Mouse (Mus musculus) urinary bladder, postnatal 4 days (tissue): ENCODE measurements around the gene Tekt2.

Experiments
- DNase-seq, 2 experiments: peaks; one replicate each; pipeline ENCODE4 v3.0.0; 2021 to 2022; ENCODE audit warnings: low spot score in 2 of 2

Gene Tekt2

DNA sequence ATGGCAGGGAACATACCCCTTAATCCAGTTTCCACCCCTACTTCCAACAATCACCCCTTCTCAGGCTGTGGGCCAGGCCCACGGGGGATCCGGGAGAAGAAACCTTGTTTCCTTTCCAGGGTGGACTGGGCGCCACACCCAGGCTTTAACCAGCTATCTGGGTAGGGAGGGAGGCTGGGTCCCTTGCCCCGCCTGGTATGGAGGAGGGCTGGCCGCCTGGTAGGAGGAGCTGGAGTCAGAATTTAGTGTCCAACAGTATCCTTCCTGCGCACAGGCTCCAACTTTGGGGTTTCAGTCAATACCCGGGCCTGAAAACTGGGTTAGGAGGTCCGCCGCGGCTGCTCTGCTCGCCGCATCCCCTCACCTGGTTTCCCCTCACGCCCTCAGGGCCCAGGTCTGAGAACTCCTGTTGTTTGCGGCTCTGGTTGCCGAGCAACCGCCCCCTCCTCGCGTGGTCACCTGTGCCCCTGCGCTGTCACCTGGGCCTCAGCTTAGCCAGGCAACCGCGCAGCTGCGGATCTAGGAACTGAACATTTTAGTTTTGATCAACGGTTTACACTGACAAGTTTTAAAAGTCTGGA lies at the start of gene Tekt2:
Gene Tekt2 (minus strand): TSS at position 408 of the 581 bp plus-strand sequence.
- peak in 1 of 2 experiments; percentile 59 for DNase-seq

DNA sequence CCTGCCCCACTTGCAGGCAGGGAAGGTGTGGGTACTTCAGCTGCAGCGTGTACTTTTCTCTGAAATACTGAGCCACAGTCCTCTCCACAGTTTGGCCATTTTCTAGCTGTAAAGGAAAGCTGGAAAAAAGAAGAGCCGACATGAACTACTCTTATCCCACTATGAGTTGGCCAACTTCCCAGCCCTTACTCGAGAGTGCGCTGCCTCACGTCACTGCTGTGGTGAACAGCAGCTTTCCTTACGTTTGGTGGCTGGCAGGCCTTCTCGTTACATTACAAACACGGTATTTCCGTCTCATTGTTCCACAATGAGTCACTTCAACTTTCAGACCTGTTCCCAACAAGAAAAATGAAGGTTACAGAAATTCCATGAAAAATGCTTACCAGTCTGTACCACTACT lies 46.0 kb upstream of the Tekt2 start:
- no peak for DNase-seq

DNA sequence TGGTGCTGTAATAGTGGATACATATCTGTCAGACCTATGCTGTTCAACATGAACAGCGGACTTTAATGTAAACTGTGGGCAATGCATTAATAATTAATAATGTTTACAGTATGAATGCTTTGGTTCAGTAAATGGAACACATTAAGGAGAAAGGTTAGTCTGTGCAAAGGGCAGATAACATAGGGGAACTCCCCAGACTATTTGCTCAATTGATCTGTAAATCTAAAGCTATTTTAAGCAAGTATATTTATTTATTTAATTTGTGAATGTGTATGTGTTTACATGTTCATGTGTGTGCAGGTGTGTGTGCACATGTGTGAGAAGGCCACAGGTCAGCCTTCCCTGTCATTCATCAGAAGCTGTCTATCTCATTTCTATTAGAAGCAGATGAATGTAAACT lies 34.6 kb upstream of the Tekt2 start:
- DNase-seq, result no peak

DNA sequence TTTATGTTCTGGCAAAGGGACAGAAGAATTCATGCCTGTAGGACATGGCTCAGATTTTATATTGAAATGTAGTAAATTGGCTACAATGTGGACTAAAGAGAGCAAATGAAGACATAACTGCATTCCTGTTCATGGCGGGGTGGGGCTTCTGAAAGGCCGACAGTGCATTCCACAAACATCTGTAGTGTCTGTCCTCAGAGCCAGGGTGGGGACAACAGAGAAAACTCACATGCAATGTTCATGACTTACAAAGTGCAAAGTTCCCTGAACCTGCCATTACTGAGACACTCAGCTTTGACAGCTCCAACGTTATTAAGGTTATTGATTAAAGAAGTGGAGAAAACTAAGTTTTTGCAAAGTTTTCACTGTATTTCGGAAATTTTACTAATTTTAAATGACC lies 18.0 kb upstream of the Tekt2 start:
- DNase-seq, result no peak

DNA sequence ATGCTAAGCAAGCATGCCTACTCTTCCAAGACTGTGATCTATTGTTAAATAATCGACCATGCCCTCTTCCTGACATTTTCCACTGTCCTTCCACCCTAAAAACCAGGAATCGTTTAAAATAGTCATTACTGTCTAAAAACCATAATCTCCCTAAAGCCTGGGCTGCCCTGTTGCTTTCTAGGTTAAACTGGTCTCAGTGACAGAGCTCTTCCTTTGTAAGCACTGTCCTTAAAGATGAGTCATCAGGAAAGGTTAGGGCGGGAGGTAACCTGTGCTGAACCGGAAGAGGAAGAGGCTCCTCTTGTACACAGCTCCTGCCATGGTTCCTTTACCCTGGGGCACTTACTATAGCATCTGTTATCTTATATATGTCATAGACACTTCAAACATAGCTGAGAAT lies 14.0 kb upstream of the Tekt2 start:
- DNase-seq, result no peak

DNA sequence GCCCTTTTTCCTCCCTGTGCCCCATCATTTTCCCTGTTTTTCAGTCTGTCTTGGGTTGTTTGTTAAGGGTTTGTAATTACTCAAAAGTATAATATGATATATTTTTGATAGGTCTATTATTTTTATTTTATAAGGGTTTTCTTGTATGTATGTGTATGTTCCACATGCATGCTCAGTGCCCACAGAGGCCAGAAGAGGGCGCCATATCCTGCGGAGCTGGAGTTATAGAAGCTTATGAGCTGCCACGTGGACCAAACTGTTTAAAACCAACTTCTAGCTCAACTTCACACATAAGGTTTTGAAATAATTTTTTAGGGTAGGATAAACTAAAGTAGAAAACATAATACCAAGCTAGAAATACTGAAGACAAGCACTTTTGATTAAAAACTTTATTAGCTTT lies 6.9 kb upstream of the Tekt2 start:
- no peak for DNase-seq

DNA sequence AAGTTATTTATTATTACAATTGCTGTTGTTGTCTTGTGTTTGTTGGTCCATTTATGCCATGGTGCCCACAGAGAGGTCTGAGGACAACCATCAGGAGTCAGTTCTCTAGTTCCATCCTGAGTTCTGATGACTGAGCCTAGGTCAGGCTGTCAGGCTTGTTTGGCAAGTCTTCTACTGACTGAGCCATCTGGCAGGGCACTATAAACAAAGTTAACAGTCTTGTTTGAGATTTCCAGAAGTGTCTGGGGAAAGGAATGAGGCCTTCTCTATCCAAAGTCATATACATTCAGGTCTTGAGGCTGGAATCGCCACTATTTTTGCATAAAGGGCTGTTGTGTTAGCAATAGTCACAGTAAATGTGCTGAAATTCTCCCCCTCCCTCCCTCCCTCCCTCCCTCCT lies 6.3 kb upstream of the Tekt2 start:
- no peak for DNase-seq

DNA sequence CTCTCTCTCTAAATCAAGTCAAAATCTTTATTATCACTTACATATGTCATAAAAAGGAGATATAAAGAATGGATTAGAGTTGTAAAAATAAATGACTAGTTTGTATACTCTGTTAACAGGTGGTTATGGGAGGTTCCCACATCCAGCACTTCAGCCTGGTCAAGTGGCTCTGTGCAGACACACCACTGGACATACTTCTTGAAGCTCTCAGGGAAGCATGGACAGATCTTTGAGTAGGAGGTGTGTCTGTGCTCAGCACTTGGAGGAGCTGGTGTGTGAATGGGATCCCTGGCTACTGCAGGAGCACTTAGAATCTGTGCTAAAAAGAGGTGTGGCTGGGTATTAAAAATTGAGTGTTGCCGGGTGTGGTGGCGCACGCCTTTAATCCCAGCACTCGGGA lies 4.8 kb upstream of the Tekt2 start:
- no peak for DNase-seq

DNA sequence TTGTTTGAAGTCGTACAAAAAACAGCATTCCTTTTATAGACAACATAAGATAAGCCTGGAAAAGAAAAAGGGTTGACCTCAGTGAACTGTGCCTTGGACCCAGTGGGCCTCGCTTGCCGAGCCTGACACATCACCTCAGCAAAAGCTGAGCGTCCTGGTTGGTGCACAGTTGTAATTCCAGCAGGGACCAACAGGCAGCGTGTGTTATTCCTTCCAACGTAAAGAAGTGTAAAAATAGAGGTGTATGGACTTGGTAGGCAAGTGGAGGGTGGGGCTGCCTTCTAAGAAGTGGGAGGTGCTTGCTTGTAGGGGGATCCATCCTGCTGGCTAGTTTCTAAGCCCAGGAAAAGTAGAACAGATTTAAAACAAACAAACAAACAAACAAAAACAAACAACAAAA lies 548 bp upstream of the Tekt2 start:
- DNase-seq, result no peak

DNA sequence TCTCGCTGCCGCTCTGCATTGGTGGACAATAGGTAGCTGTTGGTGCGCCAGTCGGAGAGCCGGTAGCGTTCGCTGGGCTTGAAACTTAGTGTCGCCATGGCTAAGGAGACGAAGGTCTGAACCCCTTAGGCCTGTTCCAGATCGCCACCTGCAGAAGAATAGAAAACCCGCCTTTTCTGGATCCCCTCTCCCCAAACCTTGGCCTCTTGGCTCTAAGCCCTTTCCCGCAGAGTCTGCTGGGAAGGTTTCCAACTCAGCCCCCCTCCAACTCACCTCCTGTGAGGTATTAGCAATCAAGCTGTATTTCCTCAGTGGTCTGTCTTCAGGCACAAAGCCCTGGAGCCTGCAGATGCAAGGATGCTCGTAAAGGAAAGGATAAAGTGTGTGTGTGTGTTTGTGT lies 627 bp downstream of the Tekt2 start:
- DNase-seq, result no peak

DNA sequence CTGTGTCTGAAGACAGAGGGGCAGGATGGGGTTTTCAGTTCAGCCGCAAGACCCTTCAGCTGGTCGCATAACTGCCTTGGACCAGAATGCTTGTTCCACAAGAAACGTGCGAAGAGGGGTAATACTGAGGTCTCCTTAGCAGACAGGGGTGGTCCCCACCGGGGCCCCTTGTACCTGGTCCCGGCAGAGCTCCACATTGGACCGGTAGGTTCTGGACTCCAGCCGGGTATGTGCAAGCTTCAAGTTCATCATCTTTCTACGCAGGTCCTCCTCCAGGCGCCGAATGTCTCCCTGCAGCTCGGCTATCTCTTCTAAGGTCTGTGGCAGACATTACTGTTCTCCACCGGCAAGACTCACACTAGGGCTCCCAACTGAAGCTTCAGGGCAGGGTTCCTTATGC lies 2.8 kb downstream of the Tekt2 start:
- DNase-seq, result no peak

DNA sequence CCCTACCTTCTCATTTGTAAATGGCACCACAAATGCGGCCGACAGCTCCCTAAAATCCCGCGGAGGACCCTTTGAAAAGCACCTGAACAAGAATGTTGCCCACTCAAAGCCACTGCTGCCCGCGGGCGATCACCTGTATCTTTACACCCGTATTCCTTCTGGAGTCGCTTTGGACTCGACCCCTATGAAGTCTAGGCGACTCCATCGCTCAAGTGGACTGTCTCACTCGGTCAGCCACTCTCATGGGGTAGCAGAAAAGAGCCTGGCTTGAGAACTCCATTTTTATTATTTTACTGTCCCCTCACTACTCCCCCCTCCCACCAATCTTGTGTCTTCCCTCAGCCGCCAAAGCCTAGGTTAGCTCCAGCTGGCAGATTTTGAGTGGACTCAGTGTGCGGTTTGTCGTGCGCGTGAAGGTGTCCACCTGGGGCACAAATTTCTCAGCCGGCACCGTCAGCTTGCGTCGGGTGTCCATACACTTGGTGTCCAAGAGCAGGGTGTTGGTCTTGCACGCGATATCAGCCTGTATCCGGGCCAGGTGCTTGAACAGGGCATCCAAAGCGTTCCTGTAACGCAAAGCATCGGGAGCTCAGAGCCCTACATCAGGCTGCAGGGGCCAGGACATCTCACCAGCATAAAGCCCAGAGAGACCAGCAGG lies 3.5 kb downstream of the Tekt2 start:
- DNase-seq, result no peak

DNA sequence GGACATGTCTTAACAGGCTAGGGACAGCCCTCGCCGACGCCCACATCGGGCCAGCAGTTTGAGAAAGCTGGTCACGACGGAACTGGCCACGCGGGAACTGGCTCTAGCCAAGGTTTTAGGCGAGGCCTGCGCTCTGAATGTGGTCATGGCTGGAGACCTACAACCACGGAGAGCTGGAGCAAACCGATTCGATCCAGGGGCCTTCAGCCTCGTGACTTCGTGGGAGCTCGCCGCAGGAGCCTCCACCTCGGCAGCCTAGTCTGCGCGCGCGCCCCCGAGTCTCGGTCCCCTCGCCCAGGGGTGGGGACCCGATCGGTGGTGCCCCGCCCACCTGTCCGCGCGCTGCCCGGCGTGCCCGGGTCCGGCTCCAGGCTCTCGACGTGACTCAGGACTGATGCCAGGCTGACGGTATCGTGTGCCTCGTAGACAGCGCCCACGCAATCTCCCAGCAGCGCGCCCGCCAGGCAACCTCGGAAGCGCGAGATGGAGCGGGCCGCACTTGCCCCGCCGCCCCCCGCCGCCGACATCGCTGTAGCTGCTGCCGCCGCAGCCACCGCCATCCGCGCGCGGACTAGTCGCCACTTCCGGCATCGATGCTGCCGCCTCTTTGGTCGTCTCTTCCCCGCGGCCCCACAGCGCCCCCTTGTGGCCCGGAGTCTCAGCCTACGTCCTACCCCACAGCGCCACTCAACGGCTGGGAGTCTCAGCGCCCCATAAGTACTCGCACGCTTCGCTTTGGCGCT lies 4.2 kb downstream of the Tekt2 start, which contains the start of gene Adprhl2:
Gene Adprhl2 (minus strand): TSS at position 593 of the 743 bp plus-strand sequence.
- peak; percentile 97 to 100 for DNase-seq

DNA sequence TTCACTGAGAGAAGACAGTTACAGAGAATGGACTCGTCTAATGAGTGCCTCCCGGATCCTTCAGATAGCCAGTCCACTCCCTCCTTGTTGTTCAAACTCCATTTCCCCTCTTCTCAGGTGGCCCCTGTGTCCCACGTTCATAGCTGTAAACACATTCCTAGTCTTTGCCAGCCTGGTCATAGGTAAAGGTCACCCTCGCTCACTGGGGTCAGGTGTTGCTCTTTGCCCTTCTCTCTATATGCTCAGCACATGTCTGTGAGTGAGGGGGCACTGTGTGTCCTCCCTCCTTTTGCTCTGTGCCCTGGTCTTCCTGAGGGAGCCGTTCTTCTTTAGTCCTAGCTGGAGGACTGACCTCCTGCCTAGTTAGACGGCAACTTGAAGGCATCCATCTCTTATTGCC lies 5.7 kb downstream of the Tekt2 start:
- DNase-seq, result no peak

DNA sequence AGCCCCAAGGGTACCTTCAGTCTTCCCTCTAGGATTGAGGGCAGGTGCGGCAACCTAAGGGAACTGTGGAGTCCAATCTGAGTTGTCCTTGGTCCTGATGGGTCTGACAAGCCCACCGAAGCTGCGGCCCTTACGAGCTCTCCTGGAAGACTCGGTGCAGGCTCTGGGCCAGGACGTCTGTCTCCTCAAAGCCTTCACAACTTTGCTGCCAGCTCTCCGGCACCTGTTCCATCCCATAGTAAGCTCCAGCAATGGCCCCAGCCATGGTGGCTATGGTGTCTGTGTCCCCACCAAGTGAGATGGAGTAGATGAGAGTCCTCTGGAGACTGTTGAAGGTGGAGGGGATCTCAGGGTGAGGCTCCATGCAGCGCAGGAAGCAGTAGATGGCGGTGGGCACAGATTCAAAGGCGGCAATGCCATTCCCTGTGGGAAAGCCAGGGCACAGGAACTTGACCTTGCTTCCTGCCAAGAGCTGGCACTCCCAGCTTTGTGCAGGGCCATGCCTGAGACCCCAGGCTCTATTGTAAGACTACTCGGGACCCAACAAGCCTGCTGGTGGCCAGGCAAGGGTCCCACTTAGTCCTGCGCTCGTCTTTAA lies 8.9 kb downstream of the Tekt2 start:
- no peak for DNase-seq

DNA sequence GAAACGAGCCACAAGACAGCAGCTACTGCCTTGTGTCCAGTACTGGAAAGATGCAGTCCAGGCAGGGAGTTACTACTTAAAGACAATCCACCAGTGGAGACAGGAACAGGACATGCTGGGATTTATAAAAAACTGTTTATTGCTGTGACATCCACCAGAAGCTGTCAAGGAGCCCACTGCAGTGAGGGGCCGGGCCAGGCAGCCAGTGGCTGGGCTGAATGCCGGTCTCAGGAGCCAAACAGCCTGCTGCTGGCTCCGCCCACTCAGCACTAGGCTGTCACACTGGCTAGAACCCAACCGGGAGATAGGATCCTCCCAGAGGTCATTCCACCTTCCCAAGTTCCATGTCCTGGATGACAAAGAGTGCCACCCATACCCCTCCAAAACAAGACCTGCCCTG lies 9.6 kb downstream of the Tekt2 start:
- no peak for DNase-seq

DNA sequence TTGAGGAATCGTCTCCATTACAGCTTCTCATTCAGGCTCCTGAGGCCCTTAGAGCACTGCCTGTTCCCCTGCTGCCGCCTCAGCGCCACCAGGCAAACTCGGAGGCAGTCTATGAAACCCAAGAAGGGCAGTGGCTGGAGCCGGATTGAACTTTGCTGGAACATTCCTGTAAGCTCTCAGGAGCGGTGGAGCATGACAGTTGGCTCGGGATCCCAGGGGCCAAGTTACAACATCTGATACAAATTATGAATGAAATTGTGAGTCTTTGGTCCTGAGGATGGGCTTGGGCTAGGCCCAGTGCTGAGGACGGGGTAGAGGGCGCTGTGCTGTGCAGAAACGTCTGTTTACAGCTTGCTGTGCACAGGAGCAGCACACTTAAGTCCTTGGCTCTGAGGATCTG lies 11.1 kb downstream of the Tekt2 start:
- DNase-seq, result no peak

DNA sequence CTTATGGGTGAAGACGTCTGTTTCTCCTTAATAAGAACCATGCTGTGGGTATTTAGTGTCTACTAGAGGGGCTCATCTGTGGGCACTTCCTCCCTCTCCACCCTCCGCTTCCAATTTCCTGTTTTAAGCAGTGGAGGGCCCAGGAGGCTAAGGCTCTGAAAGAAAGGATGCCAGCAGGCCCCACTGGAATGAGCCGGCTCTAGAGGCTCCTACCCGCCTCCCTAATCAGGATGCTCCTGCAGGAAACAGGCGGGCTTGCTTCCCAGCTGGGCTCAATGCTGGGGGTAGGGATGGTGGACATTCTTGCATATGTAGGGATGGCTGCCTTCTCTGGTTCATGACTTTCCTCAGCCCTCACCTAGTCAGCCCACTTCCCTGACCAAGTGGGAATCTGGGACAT lies 12.3 kb downstream of the Tekt2 start:
- no peak for DNase-seq

DNA sequence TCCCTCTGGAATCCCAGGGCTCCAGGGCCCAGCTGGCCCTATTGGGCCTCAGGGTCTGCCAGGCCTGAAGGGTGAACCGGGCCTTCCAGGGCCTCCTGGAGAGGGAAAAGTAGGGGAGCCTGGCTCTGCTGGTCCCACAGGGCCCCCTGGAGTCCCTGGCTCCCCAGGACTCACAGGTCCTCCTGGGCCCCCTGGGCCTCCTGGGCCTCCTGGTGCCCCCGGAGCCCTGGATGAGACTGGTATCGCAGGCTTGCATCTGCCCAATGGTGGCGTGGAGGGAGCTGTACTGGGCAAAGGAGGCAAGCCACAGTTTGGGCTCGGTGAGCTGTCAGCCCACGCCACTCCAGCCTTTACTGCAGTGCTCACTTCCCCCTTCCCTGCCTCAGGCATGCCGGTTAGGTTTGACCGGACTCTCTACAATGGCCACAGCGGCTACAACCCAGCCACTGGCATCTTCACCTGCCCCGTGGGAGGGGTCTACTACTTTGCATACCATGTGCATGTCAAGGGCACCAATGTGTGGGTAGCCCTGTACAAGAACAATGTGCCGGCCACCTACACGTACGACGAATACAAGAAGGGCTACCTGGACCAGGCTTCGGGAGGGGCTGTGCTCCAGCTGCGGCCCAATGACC lies 13.8 kb downstream of the Tekt2 start:
- no peak for DNase-seq

DNA sequence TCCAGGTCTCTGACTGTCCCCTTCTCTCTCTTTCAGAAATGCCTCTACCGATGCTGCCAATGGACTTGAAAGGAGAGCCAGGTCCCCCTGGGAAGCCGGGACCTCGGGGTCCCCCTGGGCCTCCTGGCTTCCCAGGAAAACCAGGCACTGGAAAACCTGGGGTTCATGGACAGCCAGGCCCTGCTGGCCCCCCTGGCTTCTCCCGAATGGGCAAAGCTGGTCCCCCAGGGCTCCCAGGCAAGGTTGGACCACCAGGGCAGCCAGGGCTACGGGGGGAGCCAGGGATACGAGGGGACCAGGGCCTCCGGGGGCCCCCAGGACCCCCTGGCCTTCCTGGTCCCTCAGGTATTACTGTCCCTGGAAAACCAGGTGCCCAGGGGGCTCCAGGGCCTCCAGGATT lies 15.1 kb downstream of the Tekt2 start:
- no peak for DNase-seq

DNA sequence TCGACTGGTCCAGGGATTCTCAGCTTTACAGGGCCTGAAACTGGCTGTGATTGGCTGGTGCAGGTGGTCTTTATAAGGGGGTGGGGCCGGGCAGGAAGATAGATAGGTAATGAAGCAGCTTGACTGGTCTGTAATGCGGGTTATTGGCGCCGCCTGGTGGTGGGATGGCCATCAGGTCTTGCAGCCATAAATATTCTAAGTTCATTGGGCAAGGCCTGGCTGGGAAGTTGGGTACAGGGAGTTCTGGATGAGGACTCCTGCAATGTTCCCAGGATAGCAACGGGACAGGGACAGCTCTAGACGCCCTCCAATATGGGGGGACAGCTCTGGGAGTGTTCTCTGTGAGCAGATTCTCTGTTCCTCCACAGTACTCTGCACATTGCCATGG lies 15.6 kb downstream of the Tekt2 start:
- peak; percentile 72 to 88 for DNase-seq

DNA sequence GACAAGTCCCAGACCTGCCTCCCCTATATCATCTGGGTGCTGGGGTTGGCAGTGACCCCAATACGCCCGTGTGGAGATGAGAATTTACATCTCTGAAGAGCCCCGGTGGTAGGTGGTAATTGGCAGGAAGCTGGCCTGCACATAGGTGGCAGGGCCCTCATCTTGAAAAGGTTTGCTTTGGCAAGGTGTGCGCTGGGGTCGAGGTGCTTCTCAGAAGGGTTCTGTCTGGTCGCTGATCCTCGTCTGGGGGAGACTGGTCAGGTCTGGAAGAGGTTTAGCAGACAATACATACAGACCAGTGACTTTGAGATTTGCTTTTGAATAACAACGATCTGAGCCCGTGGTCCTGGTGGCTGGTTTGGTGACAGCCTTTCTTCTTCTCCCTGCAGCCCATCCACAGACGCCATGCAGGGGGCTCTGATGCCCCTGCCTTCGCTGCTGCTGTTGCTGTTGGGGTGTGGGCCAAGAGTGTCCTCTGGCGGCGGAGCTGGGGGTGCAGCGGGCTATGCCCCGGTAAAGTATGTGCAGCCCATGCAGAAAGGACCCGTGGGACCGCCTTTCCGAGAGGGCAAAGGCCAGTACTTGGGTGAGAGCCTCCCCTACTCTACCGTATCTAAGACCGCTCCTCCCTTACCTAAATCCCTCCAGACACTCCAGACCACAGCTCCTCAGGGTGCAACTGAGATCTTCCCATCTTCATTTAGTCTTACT lies 16.1 kb downstream of the Tekt2 start:
- DNase-seq, result no peak
